Mouse (Mus musculus) urinary bladder, adult 18-20 months (tissue): ENCODE results near the gene Rag2.

ENCODE experiments used
- DNase-seq, 2 experiments: peaks; one replicate each; pipeline ENCODE4 v3.0.0; 2022; ENCODE audit warnings: low spot score in 2 of 2, mixed read lengths in 2 of 2

Gene Rag2

DNA sequence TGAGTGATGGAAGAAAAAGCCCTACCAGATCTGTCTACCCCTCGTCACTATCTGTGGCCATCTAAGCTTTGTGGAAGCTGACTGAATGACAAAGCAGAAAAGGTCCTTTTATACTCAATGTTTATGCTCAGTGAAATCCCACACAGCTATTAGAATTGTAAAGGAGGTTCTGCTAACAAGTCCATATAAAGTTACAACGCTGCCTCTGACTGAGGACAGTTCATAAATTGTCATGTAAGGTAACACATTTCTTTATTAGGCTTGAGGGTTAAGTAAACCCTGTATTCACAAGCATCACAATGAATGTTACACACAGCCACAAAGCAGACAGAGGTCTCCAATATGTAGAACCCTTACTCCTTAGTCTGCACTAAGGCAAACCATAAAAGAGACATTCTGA is 507 bp upstream of the Rag2 start:
- no peak for DNase-seq

DNA sequence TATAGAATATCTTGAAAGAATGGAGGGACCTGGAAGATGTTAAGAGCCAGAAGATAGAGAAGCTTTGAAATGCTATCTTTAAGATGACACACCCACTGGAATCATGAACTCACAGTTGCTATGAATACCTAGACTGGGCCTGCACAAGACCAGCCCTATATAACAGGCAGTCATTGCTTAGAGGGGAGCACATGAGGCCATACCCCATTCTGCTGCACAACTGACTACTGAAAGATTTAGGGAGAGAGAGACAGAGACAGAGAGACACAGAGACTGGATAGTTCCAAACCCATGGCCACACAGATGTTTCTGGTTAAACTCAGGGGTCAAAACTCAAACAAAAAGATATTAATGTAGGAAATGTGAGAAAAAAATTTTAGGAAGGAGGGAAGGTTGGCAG is 2.7 kb downstream of the Rag2 start:
- DNase-seq: no peak

DNA sequence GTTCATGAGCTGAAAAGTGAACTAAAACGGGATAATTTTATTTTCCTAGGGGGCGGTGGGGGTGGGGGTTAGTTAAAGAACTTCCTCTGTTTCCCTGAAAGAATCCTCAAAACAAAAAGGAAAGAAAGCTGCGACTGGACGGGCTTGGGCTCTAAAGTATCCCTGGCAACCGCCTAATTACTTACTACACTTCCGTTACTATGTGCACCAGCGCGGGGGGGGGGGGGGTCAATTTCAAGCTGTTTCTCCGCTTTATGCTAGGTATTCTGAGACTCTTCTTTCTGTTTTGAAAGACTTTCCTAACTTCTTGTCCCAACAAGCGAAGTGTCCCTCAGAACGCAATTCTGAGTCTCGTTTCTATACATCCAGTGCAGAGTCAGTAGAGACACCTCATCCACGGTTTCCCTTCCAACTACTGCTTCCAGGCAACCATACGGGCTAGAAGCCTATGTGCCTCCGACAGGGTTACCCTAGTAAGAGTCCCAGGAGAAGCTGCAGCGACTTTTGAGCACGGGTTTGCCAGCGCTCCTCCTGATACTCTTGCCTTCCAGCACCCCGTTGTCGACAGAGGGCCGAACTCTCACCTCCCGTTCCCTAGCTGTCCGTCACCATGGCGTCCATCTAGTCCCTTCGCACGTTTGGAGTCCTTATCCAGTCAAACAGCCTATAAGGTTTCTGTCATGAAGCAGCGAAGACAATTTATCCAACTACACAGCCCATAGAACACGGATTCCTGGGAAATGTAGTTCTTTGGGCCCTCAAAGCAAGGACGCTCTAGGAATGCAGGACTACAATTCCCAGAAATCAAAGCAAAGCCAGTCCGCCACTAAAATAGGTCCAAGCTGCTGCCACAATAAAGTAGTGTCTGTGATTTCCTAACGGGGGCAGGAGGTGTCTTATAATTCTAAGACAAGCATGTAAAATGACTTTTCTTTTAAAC is 4.0 kb downstream of the Rag2 start:
- DNase-seq: peak; percentile 75 to 84

- no peak for DNase-seq
These were observed 14.7 kb downstream of the Rag2 start for GRCm38 (mm10) chr2:101638979-101639839.

GRCm38 (mm10) chr2:101639840-101640350 is 15.4 kb downstream of the Rag2 start:
- no peak for DNase-seq

GRCm38 (mm10) chr2:101645841-101646240 is 21.3 kb downstream of the Rag2 start:
- no peak for DNase-seq

DNA sequence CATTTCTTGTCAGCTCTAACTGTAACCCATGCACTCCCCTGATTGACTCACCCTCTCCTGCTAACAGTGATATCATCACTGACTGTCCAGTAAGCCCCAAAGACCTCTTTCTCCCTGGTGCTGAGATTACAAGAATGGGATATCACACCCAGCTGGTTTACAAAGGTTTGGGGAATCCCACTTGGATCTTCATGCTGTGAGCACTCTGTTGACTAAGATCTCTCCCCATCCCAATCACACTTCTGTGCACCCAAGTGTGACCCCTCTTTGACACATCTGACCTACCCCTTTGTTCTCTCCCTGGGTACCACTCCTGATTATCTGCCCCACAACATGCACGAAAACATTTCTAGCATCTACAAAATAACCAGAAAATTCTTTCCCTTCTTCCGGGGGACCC is 23.8 kb downstream of the Rag2 start:
- no peak for DNase-seq

DNA sequence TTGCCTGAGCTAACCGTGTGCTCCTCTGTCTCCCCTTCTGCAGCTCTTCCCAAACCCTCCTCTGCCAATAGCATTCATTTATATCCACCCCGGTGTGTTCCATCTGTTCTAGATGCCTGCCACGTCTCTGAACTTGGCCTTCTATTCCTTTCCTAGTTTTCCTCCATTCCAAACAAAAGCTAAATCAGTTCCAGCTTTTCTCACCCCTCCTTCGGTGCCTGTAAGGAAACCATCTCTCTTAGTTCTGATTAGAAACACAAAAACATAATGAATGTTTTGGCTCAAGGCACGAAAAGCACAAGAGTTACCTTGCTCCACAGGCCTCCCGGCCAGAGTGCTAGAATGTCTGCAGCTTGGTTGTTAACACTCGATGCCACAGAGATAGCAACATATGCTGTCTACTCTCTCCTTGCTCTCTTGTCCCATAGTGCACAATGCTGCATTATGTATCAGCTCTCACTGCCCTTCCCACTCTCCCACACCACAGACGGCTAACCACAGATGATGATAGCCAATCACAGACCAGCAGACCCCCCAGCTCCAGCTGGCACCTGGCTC is 24.7 kb downstream of the Rag2 start, which contains the start of the genes Rag1 and B230118H07Rik:
Gene Rag1 (minus strand): TSS at position 388 of the 558 bp plus-strand sequence.
Gene B230118H07Rik (minus strand): TSS at position 419 of the 558 bp plus-strand sequence.
- DNase-seq: no peak

- DNase-seq: no peak
These were observed 25.9 kb downstream of the Rag2 start for GRCm38 (mm10) chr2:101650446-101650845.

DNA sequence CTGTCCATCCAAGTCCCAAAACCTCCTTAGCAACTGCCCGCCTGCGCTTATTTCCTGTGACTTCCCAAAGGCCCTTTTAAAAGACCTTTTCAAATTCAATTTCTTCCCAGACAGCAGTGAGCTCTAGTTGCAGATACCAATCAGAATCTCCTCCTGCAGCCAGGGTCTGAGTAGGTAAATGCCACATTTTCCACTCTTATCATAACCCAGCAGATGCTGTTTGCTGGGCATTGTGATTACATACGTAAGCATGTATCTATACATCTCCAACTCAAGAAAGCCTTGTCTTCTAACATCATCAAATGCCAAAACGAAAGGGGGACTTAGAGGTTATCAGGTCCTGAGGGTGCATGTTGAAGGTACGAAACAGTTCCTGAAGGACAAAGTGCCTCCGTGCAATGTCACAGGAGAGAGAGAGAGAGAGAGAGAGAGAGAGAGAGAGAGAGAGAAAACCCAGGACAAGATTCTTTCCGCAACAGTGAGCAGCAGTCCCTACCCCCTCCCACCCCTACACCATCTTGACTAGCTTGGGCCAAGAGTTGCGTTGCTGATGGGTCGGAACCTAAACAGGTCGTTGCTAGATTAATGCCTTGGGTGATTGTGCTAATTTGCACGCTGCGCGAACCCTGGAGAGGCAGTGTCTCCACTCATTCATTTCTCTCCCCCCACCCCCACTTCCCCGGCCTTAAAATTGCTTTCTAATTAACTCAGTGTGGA is 27.8 kb downstream of the Rag2 start:
- no peak for DNase-seq

- peak; percentile 29 to 47 for DNase-seq
These were observed 28.5 kb downstream of the Rag2 start for GRCm38 (mm10) chr2:101652921-101653597.

- no peak for DNase-seq
These were observed 36.0 kb downstream of the Rag2 start for GRCm38 (mm10) chr2:101660536-101660935.

- peak; percentile 40 to 46 for DNase-seq
These were observed 40.7 kb downstream of the Rag2 start for GRCm38 (mm10) chr2:101665058-101665702.

DNA sequence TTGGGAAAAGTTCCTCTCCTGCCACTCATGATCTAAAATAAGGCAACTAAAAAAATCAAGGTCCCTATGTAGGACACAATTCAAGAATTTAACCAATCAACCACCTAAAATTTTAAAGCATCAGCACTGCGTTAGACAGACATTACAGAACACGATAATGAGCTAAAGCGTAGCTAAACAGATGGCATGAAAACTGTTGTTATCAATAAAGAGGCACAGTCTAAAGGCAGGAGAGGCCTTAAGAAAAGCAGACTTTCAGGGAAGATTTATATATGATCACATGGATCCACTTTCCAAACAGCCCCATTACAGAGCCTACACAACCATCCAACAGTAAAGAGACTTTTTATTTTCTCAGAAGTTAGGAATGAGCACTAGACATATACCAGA is 41.2 kb downstream of the Rag2 start:
- no peak for DNase-seq

DNA sequence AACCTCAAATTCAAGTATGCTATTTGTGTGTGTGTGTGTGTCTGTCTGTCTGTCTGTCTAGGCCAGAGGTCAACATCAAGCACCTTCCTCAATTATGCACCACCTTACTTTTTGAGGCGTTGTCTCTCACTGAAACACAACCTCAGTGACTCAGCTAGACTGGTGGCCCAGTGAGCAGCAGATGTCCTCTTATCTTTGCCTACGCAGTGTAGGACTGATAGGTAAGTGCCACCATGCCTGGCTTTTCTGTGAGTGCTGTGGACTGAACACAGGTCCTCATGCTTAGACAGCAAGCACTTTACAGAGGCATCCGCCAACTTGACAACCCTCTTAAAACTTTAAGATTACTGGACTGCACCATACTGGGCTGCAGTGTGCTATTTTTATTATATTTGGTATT is 44.2 kb downstream of the Rag2 start:
- no peak for DNase-seq

DNA sequence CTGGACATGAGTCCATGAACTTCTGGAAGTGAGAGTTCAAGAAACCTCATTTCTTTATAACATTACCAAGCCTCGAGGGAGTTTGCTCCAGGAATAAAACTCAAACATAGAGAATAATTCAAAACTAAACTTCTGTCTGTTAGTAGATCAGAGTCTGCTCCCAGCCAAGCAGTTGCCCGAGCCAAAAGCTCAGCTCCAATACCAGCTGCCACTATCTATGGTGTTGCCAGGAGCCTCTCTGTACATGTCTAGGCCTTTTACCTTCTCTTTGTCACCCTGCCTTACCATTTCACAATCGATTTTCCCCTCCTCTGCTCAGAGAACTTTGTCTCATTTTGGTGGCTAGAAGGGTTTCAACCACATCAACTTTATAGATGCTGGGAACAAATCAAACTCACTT is 49.0 kb downstream of the Rag2 start:
- DNase-seq: no peak

DNA sequence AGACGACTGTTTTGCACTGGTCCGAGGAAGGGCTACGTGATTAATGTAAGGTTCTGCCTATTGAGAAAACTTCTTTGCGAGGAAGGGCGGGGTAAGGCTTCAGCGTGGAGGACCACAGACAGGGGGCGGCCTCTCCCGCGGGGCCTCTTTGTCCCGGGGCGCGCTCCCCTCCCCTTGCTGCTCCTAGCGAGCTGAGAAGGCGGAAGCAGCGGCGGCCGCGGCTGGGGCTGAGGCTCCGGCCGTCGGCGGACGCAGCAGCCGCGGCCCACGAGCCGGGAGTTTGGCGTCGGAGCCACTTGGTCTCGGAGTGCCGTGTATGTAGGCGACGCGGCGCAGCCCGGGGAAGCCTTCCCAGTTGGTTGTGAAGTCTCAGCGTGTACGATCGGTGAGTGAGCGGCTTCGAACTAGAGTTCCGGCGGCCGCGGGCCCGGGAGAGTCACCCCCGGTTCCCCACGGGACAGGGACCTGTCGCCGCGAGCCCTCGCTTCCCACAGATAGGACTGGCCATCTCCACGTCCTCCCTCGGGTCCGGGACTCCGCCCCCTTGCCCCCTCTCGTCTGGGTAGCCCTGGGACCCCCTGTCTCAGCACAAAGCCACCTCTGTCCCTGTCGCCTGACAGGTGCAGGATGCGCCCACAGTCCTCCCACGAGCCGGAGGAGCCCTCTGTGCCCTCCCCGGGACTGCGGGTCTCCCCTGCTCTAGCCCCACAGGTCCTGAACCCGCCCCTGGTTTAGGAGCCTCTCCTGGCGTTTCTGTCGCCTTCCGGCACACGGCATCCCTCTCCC is 53.9 kb downstream of the Rag2 start, which contains the start of gene Traf6:
Gene Traf6 (plus strand): TSS at position 194 of the 786 bp plus-strand sequence.
- peak; percentile 77 to 81 for DNase-seq

- no peak for DNase-seq
These were observed 54.8 kb downstream of the Rag2 start for GRCm38 (mm10) chr2:101679164-101679784.
